Mouse (Mus musculus): ENCODE measurements around the gene Adprh. TPM values are rescaled to one million over a fixed set of nuclear protein-coding genes. Genes with fewer than 3 reads are reported as not detected.
A peak's percentile ranks its signal among the peaks of the same experiment; 100 is the strongest.

The Adprh gene
- 136 and 146 TPM in 2 replicates for polyA plus RNA-seq (2014; fragmentation: Nextera tagmentation; extraction: Ambion mirVana)

DNA sequence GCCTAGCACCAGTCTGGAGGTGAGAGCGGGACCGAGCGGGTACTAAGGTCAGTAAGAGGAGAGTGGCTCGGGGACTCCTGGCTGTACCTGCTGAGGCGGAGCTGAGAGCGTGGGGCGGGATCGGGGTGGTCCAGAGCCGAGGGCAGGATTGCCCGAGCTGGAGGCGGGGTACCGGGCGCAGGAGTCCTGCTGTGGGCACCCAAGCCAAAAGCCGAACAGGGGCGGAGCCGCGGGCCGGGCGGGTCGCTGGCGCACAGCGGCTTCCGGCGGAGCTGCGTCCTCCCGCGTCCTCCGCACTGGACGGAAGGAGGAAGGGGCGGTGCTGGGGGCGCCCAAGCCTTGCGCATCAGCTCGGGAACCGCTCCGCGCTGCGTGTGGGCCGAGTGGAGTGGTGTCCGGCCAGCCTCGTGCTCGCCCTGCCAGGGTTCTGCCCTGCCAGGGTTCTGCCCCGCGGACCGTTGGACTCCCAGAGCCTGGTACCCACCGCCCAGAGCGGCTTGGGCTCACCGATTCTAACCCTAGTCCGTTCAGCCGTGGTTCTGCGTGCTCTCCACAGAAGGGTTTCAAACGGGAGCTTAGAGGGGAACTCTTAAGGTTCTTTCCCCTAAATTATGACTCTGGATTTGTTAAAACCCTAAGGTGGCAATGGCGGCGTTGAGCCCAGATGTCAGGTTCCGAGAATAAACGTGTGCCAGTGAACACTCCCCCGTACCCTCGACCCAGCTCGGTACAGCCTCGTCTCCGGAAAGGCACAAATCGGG, at the start of gene Adprh:
TSS of gene Adprh (minus strand) at position 262 of the 761 bp plus-strand sequence.
- no peaks in the 10 kb centered on the region for H3K9me3 ChIP-seq (ENCODE audit: control insufficient read depth, low read length)
- peak; percentile 86 for DNase-seq (ENCODE audit: low spot score)
- peak; percentile 97 for ATAC-seq (ENCODE audit: low FRiP score)
- under 1% methylated on average over 58 of the region's 61 CpGs for WGBS
- H3K4me3 ChIP-seq (replicated peaks; ENCODE audit: low read length) = peak within 1 kb of the TSS; percentile 79
- H3K9ac ChIP-seq = peak within 1 kb of the TSS; percentile 88
- no peaks in the 10 kb centered on the region for H3K27me3 ChIP-seq (ENCODE audit: control insufficient read depth, insufficient read depth, low read length)
- peak within 1 kb of the TSS; percentile 64 for H3K4me2 ChIP-seq (replicated peaks)
- peaks cover 12% of the 10 kb centered on the region; the same call in 1 of the 2 replicates for H3K4me1 ChIP-seq (replicated peaks; ENCODE audit: control insufficient read depth, insufficient read depth, low read length)
- peaks cover 25% of the 10 kb centered on the region for H3K36me3 ChIP-seq (replicated peaks; ENCODE audit: control insufficient read depth, insufficient read depth)
- H3K27ac ChIP-seq = peak within 1 kb of the TSS; percentile 88

DNA sequence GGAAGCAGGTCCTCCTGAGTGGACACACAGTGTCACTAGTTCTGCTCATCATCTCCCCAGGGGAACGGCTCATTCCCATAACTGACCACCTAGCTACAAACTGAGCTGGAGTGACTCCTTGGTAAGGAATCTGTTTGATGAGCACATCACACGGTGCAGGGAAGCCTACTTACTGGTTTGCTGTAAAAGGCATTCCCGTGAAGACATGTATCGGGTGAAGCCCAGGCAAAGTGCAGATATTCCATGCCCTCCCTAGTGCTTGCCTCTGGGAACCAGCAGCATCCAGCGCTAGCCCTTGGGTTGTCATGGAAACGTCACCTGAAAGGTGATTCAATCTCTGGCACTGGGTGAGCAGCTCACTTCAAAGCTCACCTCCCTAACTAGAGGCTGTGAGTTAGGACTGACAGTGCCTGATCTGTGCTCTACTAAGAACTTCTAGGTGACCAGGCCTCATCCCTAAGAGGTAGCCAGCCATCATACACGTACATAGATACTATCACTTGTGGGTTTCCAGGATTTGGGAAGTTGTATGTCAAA, 44.2 kb upstream of the Adprh start:
- Histone ChIP-seq H3K9me3 (ENCODE audit: control insufficient read depth, low read length) (no peaks in the 10 kb centered on the region), H3K36me3 (replicated peaks; ENCODE audit: control insufficient read depth, insufficient read depth) (peaks cover 49% of the 10 kb centered on the region), H3K27me3 (ENCODE audit: control insufficient read depth, insufficient read depth, low read length) (no peaks in the 10 kb centered on the region), H3K9ac (no peak overlapping the region), H3K4me2 (replicated peaks) (no peak overlapping the region), H3K4me3 (replicated peaks; ENCODE audit: low read length) (no peak overlapping the region), H3K27ac (no peak overlapping the region), H3K4me1 (replicated peaks; ENCODE audit: control insufficient read depth, insufficient read depth, low read length) (no peaks in the 10 kb centered on the region)
- DNase-seq (ENCODE audit: low spot score) = no peak
- WGBS = 85% methylated on average over 7 of the region's 7 CpGs
- ATAC-seq (ENCODE audit: low FRiP score) = no peak

- no peak overlapping the region for H3K27ac ChIP-seq
- no peak overlapping the region for H3K4me3 ChIP-seq (replicated peaks; ENCODE audit: low read length)
- peaks cover 24% of the 10 kb centered on the region for H3K36me3 ChIP-seq (replicated peaks; ENCODE audit: control insufficient read depth, insufficient read depth)
- 89% methylated on average over 10 of the region's 10 CpGs for WGBS
- ATAC-seq (ENCODE audit: low FRiP score) = no peak
- no peaks in the 10 kb centered on the region for H3K4me1 ChIP-seq (replicated peaks; ENCODE audit: control insufficient read depth, insufficient read depth, low read length)
- H3K9me3 ChIP-seq (ENCODE audit: control insufficient read depth, low read length) = no peaks in the 10 kb centered on the region
- no peaks in the 10 kb centered on the region for H3K27me3 ChIP-seq (ENCODE audit: control insufficient read depth, insufficient read depth, low read length)
- H3K9ac ChIP-seq = no peak overlapping the region
- no peak overlapping the region for H3K4me2 ChIP-seq (replicated peaks)
- no peak for DNase-seq (ENCODE audit: low spot score)
Measured at GRCm38 (mm10) chr16:38493890-38494289, 41.4 kb upstream of the Adprh start.

- H3K9me3 ChIP-seq (ENCODE audit: control insufficient read depth, low read length) = no peaks in the 10 kb centered on the region
- ATAC-seq (ENCODE audit: low FRiP score) = no peak
- H3K27me3 ChIP-seq (ENCODE audit: control insufficient read depth, insufficient read depth, low read length) = no peaks in the 10 kb centered on the region
- no peak overlapping the region for H3K4me3 ChIP-seq (replicated peaks; ENCODE audit: low read length)
- no peaks in the 10 kb centered on the region for H3K4me1 ChIP-seq (replicated peaks; ENCODE audit: control insufficient read depth, insufficient read depth, low read length)
- H3K36me3 ChIP-seq (replicated peaks; ENCODE audit: control insufficient read depth, insufficient read depth) = peaks cover 12% of the 10 kb centered on the region
- 87% methylated on average over 3 of the region's 3 CpGs for WGBS
- DNase-seq (ENCODE audit: low spot score) = no peak
- no peak overlapping the region for H3K4me2 ChIP-seq (replicated peaks)
- H3K9ac ChIP-seq = no peak overlapping the region
- H3K27ac ChIP-seq = no peak overlapping the region
Measured at GRCm38 (mm10) chr16:38492551-38492950, 40.0 kb upstream of the Adprh start.

GRCm38 (mm10) chr16:38483582-38484309, 31.2 kb upstream of the Adprh start:
- H3K9ac ChIP-seq = 0 out of 2 replicates have a peak overlapping the region, but pooled peaks have one; percentile 28
- H3K27me3 ChIP-seq (ENCODE audit: control insufficient read depth, insufficient read depth, low read length) = peaks cover 11% of the 10 kb centered on the region; the same call in 1 of the 2 replicates
- H3K4me1 ChIP-seq (replicated peaks; ENCODE audit: control insufficient read depth, insufficient read depth, low read length) = 0 out of 2 replicates have a peak, but pooled peaks cover 6% of the 10 kb centered on the region
- peak overlapping the region; percentile 27 for H3K4me3 ChIP-seq (replicated peaks; ENCODE audit: low read length)
- H3K9me3 ChIP-seq (ENCODE audit: control insufficient read depth, low read length) = no peaks in the 10 kb centered on the region
- peak overlapping the region; percentile 53 for H3K4me2 ChIP-seq (replicated peaks)
- DNase-seq (ENCODE audit: low spot score) (no peak), ATAC-seq (ENCODE audit: low FRiP score) (no peak)
- no peak overlapping the region for H3K27ac ChIP-seq
- H3K36me3 ChIP-seq (replicated peaks; ENCODE audit: control insufficient read depth, insufficient read depth) = no peaks in the 10 kb centered on the region
- 34% methylated on average over 42 of the region's 42 CpGs for WGBS

DNA sequence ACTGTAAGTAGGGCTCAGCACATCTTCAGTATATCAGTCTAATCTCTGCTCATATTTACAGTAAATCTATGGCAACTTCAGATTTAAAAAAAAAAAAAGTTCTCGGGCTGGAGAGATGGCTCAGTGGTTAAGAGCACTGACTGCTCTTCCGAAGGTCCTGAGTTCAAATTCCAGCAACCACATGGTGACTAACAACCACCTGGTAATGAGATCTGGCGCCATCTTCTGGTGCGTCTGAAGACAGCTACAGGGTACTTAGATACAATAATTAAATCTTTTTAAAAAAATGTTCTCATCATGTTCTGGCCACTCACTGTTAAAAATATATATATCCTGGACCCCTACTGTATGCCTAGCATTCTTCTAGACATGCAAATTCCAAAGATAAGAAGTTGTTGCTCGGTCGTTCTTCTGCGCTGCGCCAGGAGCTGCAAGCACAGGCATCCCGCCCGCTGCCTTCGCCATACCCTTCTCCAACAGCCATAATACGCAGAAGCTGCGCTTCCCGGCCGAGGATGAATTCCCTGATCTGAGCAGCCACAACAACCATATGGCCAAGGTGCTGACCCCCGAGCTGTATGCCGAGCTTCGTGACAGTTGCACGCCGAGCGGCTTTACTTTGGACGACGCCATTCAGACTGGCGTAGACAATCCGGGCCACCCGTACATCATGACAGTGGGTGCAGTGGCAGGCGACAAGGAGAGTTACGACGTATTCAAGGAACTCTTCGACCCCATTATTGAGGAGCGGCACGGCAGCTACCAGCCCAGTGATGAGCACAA, 30.5 kb upstream of the Adprh start:
- no peaks in the 10 kb centered on the region for H3K9me3 ChIP-seq (ENCODE audit: control insufficient read depth, low read length)
- no peak overlapping the region for H3K27ac ChIP-seq
- peaks cover 11% of the 10 kb centered on the region; the same call in 1 of the 2 replicates for H3K27me3 ChIP-seq (ENCODE audit: control insufficient read depth, insufficient read depth, low read length)
- ATAC-seq (ENCODE audit: low FRiP score) = no peak
- H3K4me1 ChIP-seq (replicated peaks; ENCODE audit: control insufficient read depth, insufficient read depth, low read length) = 0 out of 2 replicates have a peak, but pooled peaks cover 6% of the 10 kb centered on the region
- 0 out of 2 replicates have a peak overlapping the region, but pooled peaks have one; percentile 28 for H3K9ac ChIP-seq
- 19% methylated on average over 32 of the region's 32 CpGs for WGBS
- no peak for DNase-seq (ENCODE audit: low spot score)
- H3K4me2 ChIP-seq (replicated peaks) = peak overlapping the region; percentile 53
- no peaks in the 10 kb centered on the region for H3K36me3 ChIP-seq (replicated peaks; ENCODE audit: control insufficient read depth, insufficient read depth)
- H3K4me3 ChIP-seq (replicated peaks; ENCODE audit: low read length) = peak overlapping the region; percentile 27

DNA sequence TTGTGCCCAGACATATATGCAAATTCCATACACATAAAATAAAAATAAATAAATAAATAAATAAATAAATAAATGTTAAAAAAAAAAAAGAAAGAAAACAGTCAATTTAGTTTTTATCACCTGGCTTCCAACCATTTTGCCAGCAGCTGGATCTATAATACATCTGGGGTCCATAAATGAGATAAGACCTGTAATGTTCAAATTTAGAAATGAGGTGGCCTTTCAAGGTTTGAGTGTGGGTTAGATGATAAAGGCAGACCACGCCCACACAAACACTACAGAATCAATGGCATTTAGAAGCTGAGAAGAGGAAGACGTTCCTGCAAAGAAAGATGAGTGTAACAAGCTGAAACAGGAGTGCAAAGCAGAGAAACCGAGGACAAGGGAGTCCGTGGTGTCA, 28.8 kb upstream of the Adprh start:
- Histone ChIP-seq H3K4me1 (replicated peaks; ENCODE audit: control insufficient read depth, insufficient read depth, low read length) (0 out of 2 replicates have a peak, but pooled peaks cover 14% of the 10 kb centered on the region), H3K27me3 (ENCODE audit: control insufficient read depth, insufficient read depth, low read length) (peaks cover 11% of the 10 kb centered on the region; the same call in 1 of the 2 replicates), H3K27ac (no peak overlapping the region), H3K9ac (no peak overlapping the region), H3K36me3 (replicated peaks; ENCODE audit: control insufficient read depth, insufficient read depth) (no peaks in the 10 kb centered on the region), H3K9me3 (ENCODE audit: control insufficient read depth, low read length) (no peaks in the 10 kb centered on the region), H3K4me3 (replicated peaks; ENCODE audit: low read length) (no peak overlapping the region), H3K4me2 (replicated peaks) (no peak overlapping the region)
- WGBS = 82% methylated on average over 4 of the region's 4 CpGs
- DNase-seq (ENCODE audit: low spot score) = no peak
- no peak for ATAC-seq (ENCODE audit: low FRiP score)

DNA sequence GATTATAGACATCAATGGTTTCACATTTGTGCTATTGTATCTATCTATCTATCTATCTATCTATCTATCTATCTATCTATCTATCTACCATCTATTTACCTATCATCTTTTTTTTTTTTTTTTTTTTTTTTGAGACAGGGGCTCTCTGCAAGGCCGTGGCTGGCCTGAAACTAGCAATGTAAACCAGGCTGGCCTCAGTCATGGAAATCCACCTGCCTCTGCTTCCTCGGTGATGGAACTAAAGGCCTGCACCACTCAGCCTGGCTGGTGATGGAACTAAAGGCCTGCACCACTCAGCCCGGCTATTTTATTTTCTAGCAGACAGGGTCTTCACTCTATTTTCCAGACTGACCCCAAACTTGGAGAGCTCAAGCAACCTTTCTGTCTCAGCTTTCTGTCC, 25.8 kb upstream of the Adprh start:
- DNase-seq (ENCODE audit: low spot score) (no peak), ATAC-seq (ENCODE audit: low FRiP score) (no peak)
- H3K4me1 ChIP-seq (replicated peaks; ENCODE audit: control insufficient read depth, insufficient read depth, low read length) = 0 out of 2 replicates have a peak, but pooled peaks cover 13% of the 10 kb centered on the region
- H3K9ac ChIP-seq = no peak overlapping the region
- no peak overlapping the region for H3K4me3 ChIP-seq (replicated peaks; ENCODE audit: low read length)
- no peaks in the 10 kb centered on the region for H3K9me3 ChIP-seq (ENCODE audit: control insufficient read depth, low read length)
- H3K27ac ChIP-seq = no peak overlapping the region
- H3K27me3 ChIP-seq (ENCODE audit: control insufficient read depth, insufficient read depth, low read length) = peaks cover 7% of the 10 kb centered on the region; the same call in 1 of the 2 replicates
- H3K36me3 ChIP-seq (replicated peaks; ENCODE audit: control insufficient read depth, insufficient read depth) = no peaks in the 10 kb centered on the region
- H3K4me2 ChIP-seq (replicated peaks) = no peak overlapping the region
- WGBS = 90% methylated on average over 3 of the region's 3 CpGs
